Mouse (Mus musculus) kidney, adult 2 months (tissue): ENCODE data around the gene Dynlt1f.
"Not testable (repeated sequence)": the region's sequence is repeated elsewhere in the genome, so short reads cannot be mapped to it uniquely, and the experiment has no call there.

Source experiments
- CTCF ChIP-seq: fragments of 200-500 bp; conservative IDR thresholded peaks from 2 replicates; pipeline ENCODE4 v1.5.1; 2011; ENCODE audit warnings: low read depth, mild to moderate bottlenecking, control low read depth, low read length, moderate library complexity, mixed read lengths; ENCODE audit not compliant: insufficient read depth, insufficient read length
- POLR2A ChIP-seq: fragments of 200-500 bp; IDR thresholded peaks from one replicate; pipeline ENCODE4 v1.6.1; 2011; ENCODE audit warnings: low read depth, low read length, control low read depth

- TF ChIP-seq POLR2A, CTCF: not testable (repeated sequence)
These were observed 34.8 kb downstream of the Dynlt1f start for GRCm38 (mm10) chr17:6620730-6621451.
